Mouse (Mus musculus): ENCODE results near the gene Tle3.
A peak's percentile ranks its signal among the peaks of the same experiment; 100 is the strongest.

DNA sequence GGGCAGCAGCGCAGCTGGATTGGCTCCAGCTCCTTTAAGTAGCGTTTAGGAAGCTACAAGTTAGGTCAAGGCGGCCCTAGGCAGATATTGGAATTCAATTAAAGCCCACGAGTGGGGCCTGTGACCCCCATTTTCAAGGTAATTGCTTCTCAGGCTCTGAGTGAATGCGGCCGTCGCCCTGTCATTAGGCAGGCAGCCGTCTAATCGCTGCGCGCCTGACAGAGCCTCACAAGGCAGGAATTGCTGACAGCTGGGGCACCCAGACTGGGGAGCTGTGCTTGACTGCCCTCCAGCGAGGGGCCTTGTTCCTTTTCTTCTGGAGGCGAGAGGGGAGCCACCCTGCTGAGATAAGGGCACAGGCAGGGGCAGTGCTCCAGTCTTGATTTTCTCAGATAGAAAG is 24.3 kb downstream of the Tle3 start:
- TF ChIP-seq CTCF (IDR thresholded peaks at IDR 0.05; ENCODE audit: low read depth) (peak; percentile 17), EP300 (IDR thresholded peaks at IDR 0.05; ENCODE audit: low read depth) (no peak)

Measured in liver, embryonic 14.5 days (tissue).